9 mouse cellular contexts compared by ENCODE assay signal in genomic region chr12:73341703-73342663, GRCm38 (mm10). TPM values are rescaled to one million over a fixed set of nuclear protein-coding genes. Genes with fewer than 3 reads are reported as not detected.
A peak's percentile ranks its signal among the peaks of the same experiment; 100 is the strongest.
DNase-seq lines count a peak whose midpoint lies in the region; TF ChIP-seq lines count a peak whose summit lies in the region.
"Had no signal": no experiment of that assay in that cellular context is flagged by ENCODE, and none has a peak within 500 bp of the region (broad histone marks: within the 10 kb centered on the region; RNA-seq: fewer than 3 reads in every experiment).

No protein-coding gene starts in this region.

- H3K9me3 ChIP-seq in megakaryocyte, embryonic 14.5 days, result no peaks in the 10 kb centered on the region
- H3K9me3 ChIP-seq: G1E had no signal

- DNase-seq in layer of hippocampus, adult 2 months (ENCODE audit: low spot score in 2 of 2), result no peak
- no peak for DNase-seq in layer of hippocampus, adult 8-10 months (ENCODE audit: low spot score in 2 of 2)
- DNase-seq in heart, postnatal 25 days (ENCODE audit: low spot score), result peak; percentile 33
- peak; percentile 29 for DNase-seq in large intestine, adult 2 months (ENCODE audit: low read depth, low spot score)
- no peak for DNase-seq in MN1 (ENCODE audit: low spot score)
- DNase-seq in ovary, postnatal 36 days (ENCODE audit: low spot score), result no peak
- DNase-seq in cerebellum, postnatal 14 days, result no peak

- TF ChIP-seq CTCF in layer of hippocampus, adult 2 months (conservative IDR thresholded peaks at IDR 0.05), result no peak

- H3K36me3 ChIP-seq in megakaryocyte, embryonic 14.5 days (replicated peaks; ENCODE audit: low read length), result peaks cover 45% of the 10 kb centered on the region

- intact Hi-C loops in heart, postnatal 25 days (cut with DNase I), result loop anchor here (2.0 to 10.0 kb wide), 3 partner anchors 50 to 1457 kb away; partner anchors contain the start of genes Slc38a6 and Trmt5

- WGBS in large intestine, adult 2 months, result 44% methylated on average over 14 of the region's 14 CpGs

- no peak overlapping the region for H3K4me3 ChIP-seq in layer of hippocampus, adult 2 months
- H3K4me3 ChIP-seq in megakaryocyte, embryonic 14.5 days (replicated peaks), result peak overlapping the region; percentile 85

- H3K4me1 ChIP-seq in megakaryocyte, embryonic 14.5 days, result peaks cover 43% of the 10 kb centered on the region

- H3K27me3 ChIP-seq in megakaryocyte, embryonic 14.5 days (replicated peaks), result no peaks in the 10 kb centered on the region

- peak overlapping the region; percentile 68 for H3K27ac ChIP-seq in layer of hippocampus, adult 2 months

RNA-seq across cellular contexts. Expression of gene Slc38a6, which starts 55.4 kb away (rescaled TPM):
- 10 to 100 TPM; 14.2 to 18.2 TPM for total RNA-seq in layer of hippocampus, adult 2 months (2021)
- total RNA-seq in layer of hippocampus, adult 8-10 months (2022), result 10 to 100 TPM; 14.6 to 22.1 (median 19.2) TPM
- 1 to 10 TPM; 5.2 to 5.5 TPM for total RNA-seq in heart, postnatal 25 days (2021)
- 4.2 and 13.1 TPM in 2 replicates for polyA plus RNA-seq in large intestine, adult 2 months (2012; rRNA removed)
- 2.8 TPM in 1 of 2 replicates, not detected in the other for polyA plus RNA-seq in megakaryocyte, embryonic 14.5 days (2012; ENCODE audit: insufficient read depth, low replicate concordance)

RNA-seq across cellular contexts. Expression of gene Trmt5, which starts 55.5 kb away (rescaled TPM):
- 10 to 100 TPM in 1 of 2 experiments, 1 to 10 TPM in 1; 9.7 to 13.0 TPM for total RNA-seq in layer of hippocampus, adult 2 months (2021)
- total RNA-seq in layer of hippocampus, adult 8-10 months (2022), result 10 to 100 TPM; 11.2 to 14.4 (median 12.3) TPM
- total RNA-seq in heart, postnatal 25 days (2021), result 10 to 100 TPM; 40.0 to 46.7 TPM
- polyA plus RNA-seq in large intestine, adult 2 months (2012; rRNA removed), result 4.6 and 5.0 TPM in 2 replicates
- 0.54 TPM in 1 of 2 replicates, not detected in the other for polyA plus RNA-seq in megakaryocyte, embryonic 14.5 days (2012; ENCODE audit: insufficient read depth, low replicate concordance)

Comparison
In these comparisons a context has a peak if more than half of its experiments do, and no peak if none do; other contexts are left out.
1. DNase-seq: peak in heart, postnatal 25 days (single experiment) and large intestine, adult 2 months (single experiment); none in layer of hippocampus, adult 2 months (0 of 2), layer of hippocampus, adult 8-10 months (0 of 2), MN1 (single experiment), ovary, postnatal 36 days (single experiment) and cerebellum, postnatal 14 days (0 of 2).